Mouse (Mus musculus) kidney, embryonic 15.5 days (tissue): ENCODE results near the gene Tbkbp1. TPM values are rescaled to one million over a fixed set of nuclear protein-coding genes. Genes with fewer than 3 reads are reported as not detected.

Source experiments
- ATAC-seq: fragments of 200-750 bp; cut with Nextera tagmentation; replicated peaks from 2 replicates; pipeline ENCODE4 v1.8.0; 2017; ENCODE audit warnings: moderate TSS enrichment; ENCODE audit not compliant: low FRiP score
- H3K27ac ChIP-seq: fragments of 300-500 bp; sonication (generic); 2 replicates; pipeline ENCODE4 v1.5.1; 2015; ENCODE audit warnings: mild to moderate bottlenecking, inconsistent platforms
- H3K27me3 ChIP-seq: fragments of 300-500 bp; sonication (generic); 2 replicates; pipeline ENCODE4 v1.6.1; 2015; ENCODE audit warnings: inconsistent platforms
- H3K36me3 ChIP-seq: fragments of 300-500 bp; sonication (generic); 2 replicates; pipeline ENCODE4 v1.6.1; 2015; ENCODE audit warnings: inconsistent platforms
- H3K4me1 ChIP-seq: fragments of 300-500 bp; sonication (generic); 2 replicates; pipeline ENCODE4 v1.6.1; 2015; ENCODE audit warnings: inconsistent platforms
- H3K4me2 ChIP-seq: fragments of 300-500 bp; sonication (generic); 2 replicates; pipeline ENCODE4 v1.6.1; 2015; ENCODE audit warnings: moderate library complexity, mild to moderate bottlenecking, inconsistent platforms
- H3K4me3 ChIP-seq: fragments of 300-500 bp; sonication (generic); replicated peaks from 2 replicates; pipeline ENCODE4 v1.5.1; 2015; ENCODE audit warnings: mild to moderate bottlenecking, inconsistent platforms
- H3K9ac ChIP-seq: fragments of 300-500 bp; sonication (generic); 2 replicates; pipeline ENCODE4 v1.6.1; 2015; ENCODE audit warnings: mild to moderate bottlenecking, inconsistent platforms
- H3K9me3 ChIP-seq: fragments of 300-500 bp; sonication (generic); replicated peaks from 2 replicates; pipeline ENCODE4 v1.6.1; 2016; ENCODE audit warnings: inconsistent platforms
- WGBS: fragments of 180-500 bp; shearing (Covaris S2); methylation state at CpG from one replicate; pipeline ENCODE4 v1.1.7; 2015; ENCODE audit warnings: mixed read lengths; 5-methylcytosine and 5-hydroxymethylcytosine counted together
- polyA plus RNA-seq: library from polyadenylated mRNA; unstranded; fragments of >200 nt; fragmentation: Nextera tagmentation; extraction: Ambion mirVana; gene quantifications from 2 replicates; pipeline ENCODE4 v1.2.1, GENCODE M21; 2015

Gene Tbkbp1
- polyA plus RNA-seq, 1 experiment from 2014 or later: 5.8 TPM

DNA sequence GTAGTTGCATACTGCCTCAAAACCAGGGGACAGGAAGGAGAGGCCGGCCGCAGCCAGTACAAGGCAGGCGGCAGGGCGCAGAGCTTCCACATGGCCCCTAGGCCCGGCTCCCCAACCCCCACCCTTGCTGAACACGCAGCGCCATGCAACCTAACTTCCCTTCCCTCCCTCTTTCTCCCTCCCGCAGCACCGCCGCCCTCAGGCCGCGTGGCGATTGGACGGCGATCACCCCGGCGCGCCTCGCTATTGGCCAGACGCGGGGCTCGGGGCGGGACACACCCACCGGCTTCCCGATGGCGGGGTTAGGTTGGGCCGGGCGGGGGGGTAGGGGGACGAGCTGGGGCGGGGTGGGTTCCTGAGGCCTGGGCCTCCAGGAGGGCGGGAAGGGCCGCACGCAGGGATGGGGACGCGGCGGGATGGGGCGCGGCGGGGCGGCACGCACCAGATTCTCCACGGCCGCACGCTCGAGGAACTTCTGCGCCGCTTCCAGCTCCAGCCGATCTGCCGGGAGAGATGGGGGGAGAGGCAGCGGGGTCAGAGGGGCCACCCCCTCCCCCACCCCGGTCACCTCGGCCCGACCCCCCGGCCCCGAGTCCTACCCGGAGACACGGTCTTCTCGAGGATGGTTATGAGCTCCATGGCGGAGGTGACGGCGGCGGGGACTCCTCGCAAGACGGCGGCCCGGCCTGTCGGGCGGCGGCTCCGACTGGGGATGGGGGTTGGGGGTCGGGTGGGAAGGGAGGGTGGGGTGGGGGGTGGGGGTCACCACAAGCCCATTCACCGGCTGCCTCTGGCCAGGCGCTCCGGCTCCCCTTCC lies 35.9 kb upstream of the Tbkbp1 start:
- H3K27me3 ChIP-seq: no peaks in the 10 kb centered on the region
- H3K4me3 ChIP-seq: peak overlapping the region; percentile 87
- peak overlapping the region; percentile 93 for H3K27ac ChIP-seq
- H3K4me2 ChIP-seq: peak overlapping the region; percentile 82
- H3K4me1 ChIP-seq: peaks cover 48% of the 10 kb centered on the region
- peak; percentile 74 for ATAC-seq
- WGBS: 0% methylated on average over 66 of the region's 74 CpGs
- peak overlapping the region; percentile 88 for H3K9ac ChIP-seq
- H3K36me3 ChIP-seq: peaks cover 42% of the 10 kb centered on the region
- no peaks in the 10 kb centered on the region for H3K9me3 ChIP-seq

DNA sequence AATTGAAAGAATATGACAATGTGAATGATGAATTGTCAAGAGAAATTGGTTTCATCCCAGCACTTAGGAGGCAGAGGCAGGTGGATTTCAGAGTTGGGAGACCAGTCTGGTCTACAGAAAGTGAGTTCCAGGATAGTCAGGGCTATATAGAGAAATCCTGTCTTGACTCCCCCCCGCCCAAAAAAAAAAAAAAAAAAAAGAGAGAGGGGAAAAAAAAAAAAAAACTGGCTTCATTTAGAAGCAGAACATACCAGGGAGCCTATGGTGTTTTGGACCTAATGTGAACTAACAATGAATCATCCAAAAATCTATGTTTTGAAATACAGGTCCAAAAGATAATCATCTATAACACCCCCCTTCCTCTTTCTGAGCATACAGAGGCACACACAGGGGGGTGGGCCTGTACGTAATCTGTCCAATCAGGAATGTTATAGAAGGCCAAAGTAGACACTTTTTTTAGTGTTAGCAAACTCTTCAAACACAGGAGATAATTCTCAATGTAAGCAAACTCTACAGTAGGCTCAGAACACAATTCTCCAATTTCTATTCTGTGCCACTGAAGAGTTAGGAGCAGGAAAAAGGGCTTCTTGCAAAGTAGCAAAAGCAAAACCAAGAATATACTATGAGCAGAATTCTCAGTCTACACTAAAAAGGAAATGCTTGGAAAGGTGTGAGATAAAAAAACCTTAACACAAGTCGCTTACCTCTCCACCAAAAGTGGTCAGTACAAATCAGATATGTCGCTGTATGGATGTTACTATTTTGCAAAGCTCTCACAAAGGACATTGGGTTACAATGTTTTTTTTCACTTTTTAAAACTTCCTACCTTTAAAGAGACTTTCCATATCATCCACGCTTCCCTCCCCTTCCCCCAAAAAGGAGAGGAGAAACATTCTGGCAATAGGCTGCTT lies 34.7 kb upstream of the Tbkbp1 start:
- no peak for ATAC-seq
- H3K36me3 ChIP-seq: peaks cover 54% of the 10 kb centered on the region
- no peaks in the 10 kb centered on the region for H3K27me3 ChIP-seq

DNA sequence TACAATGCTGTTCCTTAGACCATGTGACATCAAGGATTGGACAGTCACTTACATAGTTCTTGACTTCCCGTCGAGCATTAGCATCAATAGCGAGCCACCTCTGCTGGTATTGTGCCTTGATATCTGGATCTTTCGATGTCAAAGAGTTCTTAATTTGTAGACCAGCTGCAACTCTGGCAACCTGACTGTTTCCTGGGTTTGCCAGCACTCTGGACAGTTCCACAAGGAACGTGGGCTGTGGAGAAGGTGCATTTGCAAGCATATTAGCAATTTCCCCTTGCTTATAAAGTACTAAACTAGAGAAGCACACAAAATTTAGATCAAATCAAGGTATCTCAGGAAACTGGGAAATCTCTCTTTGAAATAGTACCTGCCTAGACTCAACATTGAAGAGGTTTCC lies 33.6 kb upstream of the Tbkbp1 start:
- H3K27ac ChIP-seq: no peak overlapping the region
- H3K4me2 ChIP-seq: no peak overlapping the region
- H3K9ac ChIP-seq: no peak overlapping the region
- no peak for ATAC-seq
- no peak overlapping the region for H3K4me3 ChIP-seq
- H3K36me3 ChIP-seq: peaks cover 64% of the 10 kb centered on the region
- H3K4me1 ChIP-seq: peaks cover 55% of the 10 kb centered on the region
- H3K27me3 ChIP-seq: no peaks in the 10 kb centered on the region
- no peaks in the 10 kb centered on the region for H3K9me3 ChIP-seq
- 75% methylated on average over 5 of the region's 5 CpGs for WGBS

More for the DNA sequence above, 34.7 kb upstream of the Tbkbp1 start:
- Histone ChIP-seq H3K9ac (peak overlapping the region; percentile 50), H3K4me3 (peak overlapping the region; percentile 87), H3K4me2 (peak overlapping the region; percentile 82), H3K4me1 (peaks cover 49% of the 10 kb centered on the region), H3K9me3 (no peaks in the 10 kb centered on the region), H3K27ac (peak overlapping the region; percentile 79; the same call in 1 of the 2 replicates)
- 62% methylated on average over 5 of the region's 5 CpGs for WGBS

DNA sequence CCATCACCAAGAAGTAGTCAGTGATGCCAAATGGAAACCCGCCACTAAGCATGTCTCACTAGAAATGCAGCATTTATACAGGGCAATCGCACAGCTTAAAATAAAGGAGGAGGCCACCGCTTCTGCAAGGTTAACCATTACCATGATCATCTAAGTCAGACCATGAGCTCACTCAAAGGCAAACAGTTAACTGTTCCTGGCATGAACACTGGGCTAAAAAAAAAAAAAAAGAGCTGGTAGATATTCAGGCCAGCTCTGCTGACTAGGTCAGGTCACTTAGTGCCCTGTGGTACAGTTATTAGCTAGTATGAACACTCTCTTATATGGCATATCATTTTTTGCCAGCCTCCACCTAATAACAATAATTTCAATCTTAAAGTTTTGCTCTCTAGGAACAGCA lies 31.2 kb upstream of the Tbkbp1 start:
- Histone ChIP-seq H3K9ac (no peak overlapping the region), H3K36me3 (peaks cover 89% of the 10 kb centered on the region), H3K9me3 (no peaks in the 10 kb centered on the region), H3K27me3 (no peaks in the 10 kb centered on the region), H3K4me2 (no peak overlapping the region), H3K4me3 (no peak overlapping the region), H3K4me1 (peaks cover 47% of the 10 kb centered on the region), H3K27ac (no peak overlapping the region)
- 83% methylated on average over 3 of the region's 3 CpGs for WGBS
- ATAC-seq: no peak

DNA sequence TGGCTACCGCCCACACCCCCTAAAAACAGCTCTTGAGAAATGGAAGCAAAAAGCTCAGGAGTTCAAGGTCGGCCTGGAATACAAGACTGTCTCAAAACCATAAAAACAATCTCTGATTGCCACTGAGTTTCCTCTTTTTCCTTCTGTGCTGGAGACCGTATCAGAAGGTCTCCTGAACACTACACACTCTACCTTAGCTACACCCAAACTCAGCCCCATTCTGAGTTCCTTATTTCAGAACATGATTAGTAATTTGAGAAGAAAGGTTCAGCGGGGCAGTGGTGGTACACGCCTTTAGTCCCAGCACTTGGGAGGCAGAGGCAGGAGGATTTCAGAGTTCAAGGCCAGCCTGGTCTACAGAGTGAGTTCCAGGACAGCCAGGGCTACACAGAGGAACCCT lies 29.8 kb upstream of the Tbkbp1 start:
- 74% methylated on average over 5 of the region's 5 CpGs for WGBS
- no peak for ATAC-seq
- Histone ChIP-seq H3K4me3 (no peak overlapping the region), H3K9ac (no peak overlapping the region), H3K27ac (no peak overlapping the region), H3K9me3 (no peaks in the 10 kb centered on the region), H3K4me2 (no peak overlapping the region), H3K4me1 (peaks cover 41% of the 10 kb centered on the region), H3K27me3 (no peaks in the 10 kb centered on the region), H3K36me3 (peaks cover 100% of the 10 kb centered on the region)

DNA sequence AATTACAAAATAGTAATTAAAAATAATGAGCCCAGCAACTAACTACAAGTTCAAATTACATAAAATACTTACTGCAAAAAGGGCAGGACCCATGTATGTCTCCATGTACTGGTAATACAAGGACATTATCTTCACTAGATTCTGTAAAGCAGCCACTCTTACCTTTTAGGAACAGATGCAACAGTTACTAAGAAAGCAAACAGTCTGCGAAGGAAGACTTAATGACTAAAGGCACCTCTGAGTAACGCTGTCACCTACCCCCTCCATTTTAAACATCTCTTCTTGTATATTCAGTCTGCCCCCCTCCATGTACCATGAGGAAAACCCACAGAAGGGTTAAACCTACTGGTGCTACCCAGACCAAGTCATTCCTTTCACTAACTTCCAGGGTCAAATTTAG lies 26.9 kb upstream of the Tbkbp1 start:
- 94% methylated on average over 2 of the region's 2 CpGs for WGBS
- Histone ChIP-seq H3K4me3 (no peak overlapping the region), H3K27ac (no peak overlapping the region), H3K4me2 (no peak overlapping the region), H3K36me3 (peaks cover 100% of the 10 kb centered on the region), H3K4me1 (peaks cover 18% of the 10 kb centered on the region), H3K9ac (no peak overlapping the region), H3K9me3 (no peaks in the 10 kb centered on the region), H3K27me3 (no peaks in the 10 kb centered on the region)
- no peak for ATAC-seq

DNA sequence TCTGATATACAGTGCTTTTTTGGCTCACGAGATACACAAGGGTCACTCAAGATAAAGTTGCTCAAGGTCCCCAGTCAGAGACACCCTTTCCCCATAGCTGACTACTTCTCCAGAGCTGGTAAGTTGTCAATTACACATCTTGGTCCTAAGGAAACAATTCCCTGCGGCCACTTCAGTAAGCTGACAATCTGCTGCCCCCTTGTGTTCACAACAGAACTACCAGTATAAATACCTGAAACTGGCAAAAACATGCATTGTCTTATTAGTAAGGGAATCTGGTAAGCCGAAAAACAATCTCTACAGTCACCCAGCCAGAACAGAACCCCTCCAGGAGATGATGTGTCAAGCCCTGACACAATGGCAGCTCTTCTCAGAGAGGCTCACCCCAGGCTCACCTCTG lies 25.6 kb upstream of the Tbkbp1 start:
- Histone ChIP-seq H3K9ac (no peak overlapping the region), H3K36me3 (peaks cover 100% of the 10 kb centered on the region), H3K27ac (no peak overlapping the region), H3K9me3 (no peaks in the 10 kb centered on the region), H3K4me1 (peaks cover 6% of the 10 kb centered on the region; the same call in 1 of the 2 replicates), H3K4me3 (no peak overlapping the region), H3K4me2 (no peak overlapping the region), H3K27me3 (no peaks in the 10 kb centered on the region)
- ATAC-seq: no peak
- WGBS: 44% methylated on average over 3 of the region's 3 CpGs

DNA sequence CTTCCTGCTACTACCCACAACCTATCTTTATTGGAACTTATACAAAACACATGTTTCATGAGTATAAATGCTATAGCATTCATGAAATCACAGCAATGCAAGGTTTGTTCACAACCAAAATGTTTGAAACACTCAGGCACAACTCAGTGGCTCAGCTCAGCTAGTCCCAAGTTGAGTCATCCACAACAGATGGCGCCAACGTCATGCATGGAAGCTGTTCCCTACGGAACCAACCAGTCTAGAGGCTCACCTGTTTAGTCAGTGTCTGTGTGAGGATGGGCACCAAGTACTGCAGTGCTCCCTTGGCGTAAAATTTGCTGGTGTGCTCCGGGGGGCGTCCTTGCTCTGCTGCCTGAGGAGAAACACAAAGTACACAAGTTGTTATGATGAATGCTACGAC lies 24.2 kb upstream of the Tbkbp1 start:
- WGBS: 90% methylated on average over 7 of the region's 7 CpGs
- no peak for ATAC-seq
- Histone ChIP-seq H3K27me3 (no peaks in the 10 kb centered on the region), H3K4me2 (no peak overlapping the region), H3K9me3 (no peaks in the 10 kb centered on the region), H3K4me1 (peaks cover 2% of the 10 kb centered on the region; the same call in 1 of the 2 replicates), H3K9ac (no peak overlapping the region), H3K4me3 (no peak overlapping the region), H3K36me3 (peaks cover 100% of the 10 kb centered on the region), H3K27ac (no peak overlapping the region)

DNA sequence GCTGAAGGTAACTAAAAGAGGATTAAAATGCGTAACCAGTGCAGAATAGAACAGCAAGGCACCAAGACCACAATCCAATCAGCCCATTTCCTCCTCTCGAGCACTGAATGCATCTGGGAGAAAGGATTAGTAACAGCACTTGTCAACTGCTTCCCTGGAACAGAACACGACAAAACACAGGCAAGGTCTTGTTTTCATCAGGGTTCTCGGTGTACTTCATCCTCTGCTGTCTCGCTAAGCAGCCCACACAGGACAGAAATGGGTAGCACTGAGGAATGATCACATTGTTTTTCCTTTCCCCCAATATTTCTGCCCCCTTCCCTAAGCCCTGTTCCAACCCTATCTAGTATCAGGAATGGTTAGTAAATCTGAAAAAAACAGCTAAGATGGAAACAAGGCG lies 9.0 kb upstream of the Tbkbp1 start:
- H3K9ac ChIP-seq: no peak overlapping the region
- no peaks in the 10 kb centered on the region for H3K27me3 ChIP-seq
- no peak overlapping the region for H3K27ac ChIP-seq
- no peaks in the 10 kb centered on the region for H3K4me1 ChIP-seq
- no peak for ATAC-seq
- no peak overlapping the region for H3K4me3 ChIP-seq
- H3K4me2 ChIP-seq: no peak overlapping the region
- 86% methylated on average over 6 of the region's 6 CpGs for WGBS
- peaks cover 99% of the 10 kb centered on the region for H3K36me3 ChIP-seq
- no peaks in the 10 kb centered on the region for H3K9me3 ChIP-seq

DNA sequence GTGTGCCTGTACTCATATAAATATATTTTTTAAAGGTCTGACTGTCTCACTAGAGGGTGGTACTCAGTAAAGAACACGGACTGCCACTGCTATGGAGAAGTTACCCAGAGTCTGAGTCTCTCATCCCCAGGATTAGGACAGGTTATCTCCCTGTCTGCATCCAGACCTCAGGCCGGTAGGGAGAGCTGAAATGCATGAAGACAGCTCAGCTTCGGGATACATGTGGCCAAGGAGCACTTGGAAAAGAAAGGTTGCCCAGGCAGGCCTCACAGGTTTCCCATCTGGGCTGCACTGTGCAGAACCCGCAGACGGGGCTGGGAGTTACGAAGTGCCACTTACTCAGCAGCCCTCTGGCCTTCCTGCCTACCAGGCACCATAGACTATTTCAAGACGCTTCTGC lies 5.7 kb upstream of the Tbkbp1 start:
- no peaks in the 10 kb centered on the region for H3K27me3 ChIP-seq
- H3K27ac ChIP-seq: no peak overlapping the region
- H3K4me3 ChIP-seq: no peak overlapping the region
- peaks cover 10% of the 10 kb centered on the region for H3K4me1 ChIP-seq
- no peak overlapping the region for H3K4me2 ChIP-seq
- H3K36me3 ChIP-seq: peaks cover 78% of the 10 kb centered on the region
- no peak for ATAC-seq
- H3K9ac ChIP-seq: no peak overlapping the region
- no peaks in the 10 kb centered on the region for H3K9me3 ChIP-seq
- WGBS: 85% methylated on average over 7 of the region's 7 CpGs

DNA sequence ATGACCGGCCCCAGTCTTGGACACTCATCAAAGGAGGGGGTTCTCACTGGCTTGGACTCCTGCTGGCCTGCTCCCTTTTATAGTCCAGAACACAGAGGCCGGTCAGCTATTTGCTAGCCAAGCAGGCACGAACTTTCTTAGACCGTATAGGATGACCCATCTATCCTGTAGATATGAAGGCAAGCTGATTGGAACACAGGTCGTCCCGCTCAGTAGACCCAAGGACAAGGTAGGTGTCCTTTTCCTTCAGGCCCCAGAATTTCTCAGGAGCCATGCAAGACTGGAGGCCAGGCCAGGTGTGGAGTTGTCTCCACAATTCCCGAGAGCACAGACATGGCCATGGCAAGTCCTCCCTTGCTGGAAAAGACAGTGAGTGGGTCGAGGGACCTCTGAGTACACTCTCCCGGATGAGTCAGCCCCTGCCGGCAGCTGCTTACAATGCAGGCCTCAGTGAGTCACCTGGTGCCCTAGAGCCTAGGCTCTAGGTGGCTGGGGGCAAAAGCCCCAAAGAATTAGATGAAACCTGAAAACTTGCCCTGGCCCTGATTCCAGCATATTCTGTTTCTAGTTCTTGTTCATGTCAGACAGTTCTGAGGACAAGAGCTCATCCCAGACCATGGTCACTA lies 1.5 kb upstream of the Tbkbp1 start:
- H3K4me2 ChIP-seq: peak overlapping the region; percentile 97; the same call in 1 of the 2 replicates

More for the DNA sequence above, 1.5 kb upstream of the Tbkbp1 start:
- peaks cover 39% of the 10 kb centered on the region for H3K4me1 ChIP-seq
- no peak overlapping the region for H3K27ac ChIP-seq
- no peak overlapping the region for H3K9ac ChIP-seq
- no peak overlapping the region for H3K4me3 ChIP-seq
- H3K9me3 ChIP-seq: no peaks in the 10 kb centered on the region
- WGBS: 24% methylated on average over 10 of the region's 10 CpGs
- H3K36me3 ChIP-seq: peaks cover 38% of the 10 kb centered on the region
- peaks cover 13% of the 10 kb centered on the region; the same call in 1 of the 2 replicates for H3K27me3 ChIP-seq
- no peak for ATAC-seq
